Mouse (Mus musculus) monocyte, adult 5-6 weeks (primary cell): ENCODE data around the gene Zpld1. TPM values are rescaled to one million over a fixed set of nuclear protein-coding genes. Genes with fewer than 3 reads are reported as not detected.

Experiments used
- ATAC-seq: fragments of 153-309, 156-312 bp; replicated peaks from 2 replicates; pipeline ENCODE4 v1.8.0; 2017; ENCODE audit warnings: mild to moderate bottlenecking; ENCODE audit not compliant: low TSS enrichment, insufficient number of reproducible peaks, severe bottlenecking, poor library complexity, low FRiP score
- total RNA-seq: library from RNA; stranded (forward); fragments of 200-1000, 200-491, 200-594 nt; gene quantifications from 3 replicates; pipeline ENCODE4 v1.2.3, GENCODE M21; 2017

The Zpld1 gene
- total RNA-seq: not detected in 3 replicates

DNA sequence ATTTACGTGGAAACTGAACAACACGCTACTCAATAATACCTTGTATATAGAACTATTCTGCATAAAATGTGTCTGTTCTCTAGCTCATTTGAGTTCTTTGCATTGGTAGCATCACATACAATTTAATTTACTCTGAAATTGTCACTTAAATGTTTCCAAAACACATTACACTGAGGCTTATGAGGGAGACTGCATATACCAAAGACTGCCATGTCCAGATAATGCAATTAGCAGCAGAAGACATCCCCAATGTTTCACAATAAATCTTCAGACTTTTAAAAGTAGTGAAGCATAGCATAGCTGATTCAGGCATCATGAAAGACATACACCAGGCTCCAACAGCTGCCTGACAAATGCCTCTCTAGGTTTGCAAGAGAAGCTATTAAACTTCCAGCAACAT lies at the start of gene Zpld1:
TSS of gene Zpld1 (minus strand) at position 101 of the 400 bp plus-strand sequence.
- no peak for ATAC-seq

DNA sequence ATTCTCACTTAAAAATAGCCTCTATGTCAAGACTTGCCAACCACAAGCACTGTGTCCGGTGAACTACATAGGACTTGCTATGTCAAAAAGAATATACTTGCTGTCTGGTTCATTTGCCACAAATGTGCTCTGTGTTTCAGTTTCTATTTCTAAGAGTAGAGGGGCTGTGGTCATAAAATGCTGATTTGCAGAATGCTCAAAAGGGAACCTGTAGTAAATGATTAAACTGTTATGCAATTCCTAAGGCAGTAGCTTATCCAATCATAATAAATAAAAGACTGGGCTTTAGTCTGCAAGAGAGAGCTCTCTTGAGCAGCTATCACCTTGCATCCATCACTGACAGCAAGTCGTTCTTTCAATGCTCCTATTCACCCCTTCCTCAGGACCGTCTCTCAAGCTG lies 47.9 kb upstream of the Zpld1 start:
- no peak for ATAC-seq

DNA sequence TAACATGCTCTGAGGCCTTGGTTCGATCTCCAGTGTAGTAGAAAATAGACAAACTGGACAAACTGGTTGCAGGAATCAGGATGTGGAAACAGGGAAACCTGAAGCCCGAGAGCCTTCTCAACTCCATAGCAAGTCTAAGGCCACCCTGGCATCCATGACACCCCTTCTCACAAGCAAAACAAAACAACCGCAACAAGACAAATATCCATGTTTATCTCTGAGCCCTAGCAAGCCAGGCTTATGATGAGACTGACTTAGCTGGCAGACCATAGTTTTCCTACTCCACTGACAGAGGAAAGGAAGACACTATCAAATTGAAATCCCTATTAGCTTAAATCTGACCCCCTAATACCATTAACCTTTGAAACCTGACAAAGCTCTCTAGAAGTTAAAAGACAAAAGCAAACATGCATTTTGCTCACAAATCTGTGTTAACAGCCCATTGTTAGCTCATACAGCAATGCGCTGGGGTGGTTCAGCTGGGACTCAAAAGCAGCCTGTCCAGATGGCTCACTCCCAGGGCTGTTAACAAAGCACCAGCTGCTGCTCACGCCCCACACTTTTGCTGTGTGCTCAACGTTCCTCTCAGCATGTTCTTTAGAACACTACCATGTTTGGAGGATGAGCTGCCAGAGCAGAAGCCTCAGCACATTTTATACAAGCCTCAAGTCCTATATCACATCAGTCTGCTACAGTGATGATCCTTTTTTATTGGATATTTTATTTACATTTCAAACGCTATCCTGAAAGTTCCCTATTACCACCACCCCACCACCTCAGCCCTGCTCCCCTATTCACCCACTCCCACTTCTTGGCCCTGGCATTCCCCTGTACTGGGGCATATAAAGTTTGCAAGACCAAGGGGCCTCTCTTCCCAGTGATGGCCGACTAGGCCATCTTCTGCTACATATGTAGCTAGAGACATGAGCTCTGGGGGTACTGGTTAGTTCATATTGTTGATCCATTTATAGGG lies 24.0 kb upstream of the Zpld1 start:
- no peak for ATAC-seq

DNA sequence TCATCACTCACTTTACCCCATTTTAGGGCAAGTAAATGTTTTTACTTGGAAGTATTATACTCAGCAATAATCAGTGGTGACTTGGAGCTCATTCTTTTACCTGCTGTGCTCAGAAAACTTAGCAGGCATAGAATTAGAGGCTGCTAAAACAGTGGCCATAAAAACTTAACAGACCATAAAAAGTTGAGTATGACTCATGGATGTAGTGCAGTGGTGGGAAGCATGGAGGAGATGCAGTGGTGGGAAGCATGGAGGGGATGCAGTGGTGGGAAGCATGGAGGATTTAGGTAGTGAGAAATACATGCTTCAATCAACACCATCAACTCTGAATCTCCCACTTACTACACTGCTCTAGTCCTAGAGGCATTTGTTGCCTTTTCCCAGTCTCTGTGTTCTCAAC lies 19.2 kb upstream of the Zpld1 start:
- no peak for ATAC-seq

DNA sequence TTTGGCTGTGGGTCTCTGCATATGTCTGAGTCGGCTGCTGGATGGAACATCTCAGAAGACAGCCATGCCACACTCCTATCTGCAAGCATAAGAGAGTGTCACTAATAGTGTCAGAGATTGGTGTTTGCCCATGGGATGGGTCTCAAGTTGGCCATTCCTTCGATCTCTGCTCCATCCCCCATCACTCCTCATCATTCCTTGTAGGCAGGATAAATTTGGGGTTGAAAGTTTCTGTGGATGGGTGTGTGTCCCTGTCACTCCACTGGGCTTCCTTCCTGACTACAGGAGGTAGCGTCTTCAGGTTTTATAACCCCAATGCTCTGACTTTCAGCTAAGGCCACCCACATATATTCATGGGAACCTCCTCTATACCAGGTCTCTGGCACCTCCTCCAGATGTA lies 14.3 kb upstream of the Zpld1 start:
- ATAC-seq: no peak

GRCm38 (mm10) chr16:55282696-55283095 lies 15.1 kb downstream of the Zpld1 start:
- ATAC-seq: no peak

GRCm38 (mm10) chr16:55277447-55277846 lies 20.3 kb downstream of the Zpld1 start:
- ATAC-seq: no peak

GRCm38 (mm10) chr16:55265281-55265680 lies 32.5 kb downstream of the Zpld1 start:
- ATAC-seq: no peak

DNA sequence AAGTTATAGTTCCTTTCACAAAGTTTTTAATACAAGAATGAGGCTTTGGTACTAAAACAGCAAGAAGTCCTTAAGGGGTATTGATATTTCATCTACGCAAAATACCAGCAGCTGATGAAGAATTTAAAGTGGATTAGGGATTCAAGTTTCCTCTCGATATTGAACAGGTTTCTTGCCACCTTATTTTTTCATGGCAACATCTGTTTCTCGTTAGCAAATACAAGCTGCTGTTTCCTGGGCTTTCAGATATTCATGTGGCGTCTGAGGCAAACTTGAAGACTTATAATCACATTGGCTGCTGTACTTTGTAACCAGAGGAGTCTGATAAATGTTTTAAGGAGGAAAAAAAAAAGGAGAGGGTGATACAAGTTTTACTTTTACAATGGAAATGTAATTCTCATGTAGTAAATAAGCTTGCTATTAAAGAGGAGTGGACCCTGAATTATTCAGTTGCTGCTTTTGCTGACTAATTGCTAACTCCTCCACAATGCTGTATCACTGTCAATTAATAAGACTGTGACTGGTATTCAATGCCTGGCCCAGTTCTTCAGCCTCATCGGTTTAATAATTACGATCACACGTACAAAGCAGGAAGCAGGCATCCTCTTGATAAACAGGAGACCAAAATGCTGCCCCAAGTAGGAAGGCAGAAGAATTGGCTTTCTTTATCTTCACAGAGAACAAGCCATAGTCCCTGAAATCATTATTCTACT lies 36.8 kb downstream of the Zpld1 start:
- ATAC-seq: no peak

- ATAC-seq: no peak
These were observed 38.1 kb downstream of the Zpld1 start for GRCm38 (mm10) chr16:55259719-55260118.

DNA sequence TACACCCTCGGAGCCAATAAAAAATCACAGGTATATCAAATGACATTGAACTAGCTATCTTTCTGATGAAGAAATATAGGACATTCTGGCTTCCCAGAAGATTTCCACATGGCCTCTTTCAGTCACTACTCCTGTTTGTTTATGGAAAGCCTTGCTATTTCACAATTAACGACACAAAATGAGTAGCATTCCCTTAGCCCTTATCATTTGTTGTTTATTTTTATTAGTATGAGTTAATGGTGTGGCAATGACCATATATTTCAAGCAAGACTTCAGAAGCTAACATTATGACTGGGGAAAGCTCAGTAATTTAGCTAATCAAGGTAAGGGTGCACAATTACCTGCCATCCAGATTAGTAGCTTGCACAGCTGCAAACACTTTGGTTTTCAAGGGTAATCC lies 56.8 kb downstream of the Zpld1 start:
- no peak for ATAC-seq

DNA sequence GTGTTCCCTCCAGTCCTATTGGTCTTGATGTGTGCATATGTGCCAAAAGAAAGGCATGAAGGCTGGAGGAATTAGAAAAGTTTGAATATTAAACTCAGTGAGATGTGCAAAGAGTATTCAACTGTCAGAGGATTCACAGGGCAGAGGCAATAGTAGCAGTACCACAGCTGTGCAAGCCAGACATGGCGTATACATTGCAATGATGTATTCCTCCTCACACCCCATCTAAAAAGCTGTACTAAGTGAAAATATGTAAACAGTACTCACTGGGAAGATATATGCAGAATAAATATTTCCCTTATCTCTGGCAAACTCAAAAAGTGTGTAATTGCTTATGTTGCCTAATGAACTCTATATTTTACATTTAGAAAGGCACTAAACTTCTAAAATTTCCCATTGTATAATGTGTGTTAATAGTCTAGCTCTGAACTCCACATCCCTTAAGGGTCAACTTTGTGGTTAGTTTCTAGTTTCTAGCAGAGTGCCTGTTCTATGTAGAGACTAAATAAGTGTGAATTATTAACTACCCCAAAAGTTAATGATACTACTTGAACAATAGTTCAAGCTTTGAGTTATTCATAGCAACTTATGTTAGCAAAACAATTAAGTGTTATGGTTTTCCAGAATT lies 68.7 kb downstream of the Zpld1 start:
- no peak for ATAC-seq

DNA sequence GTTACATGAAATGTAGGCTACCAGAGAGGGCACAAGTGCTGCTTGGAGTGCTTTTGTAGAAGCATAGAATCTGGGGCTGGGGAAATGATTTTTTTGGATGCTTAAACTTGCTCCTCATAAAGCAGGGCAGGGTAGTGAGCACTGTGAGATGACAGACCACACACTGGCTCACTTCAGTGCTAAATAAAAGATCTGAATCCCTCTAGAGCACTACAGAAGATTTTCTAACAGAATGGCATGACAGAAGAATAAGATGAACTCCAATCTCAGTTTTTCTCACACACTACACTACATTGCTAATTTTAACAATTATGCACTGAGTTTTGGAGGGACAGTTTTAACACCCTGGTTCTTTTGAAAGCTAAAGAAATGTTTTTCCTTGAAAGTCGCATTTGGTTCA lies 93.8 kb downstream of the Zpld1 start:
- no peak for ATAC-seq

- ATAC-seq: no peak
These were observed 107.4 kb downstream of the Zpld1 start for GRCm38 (mm10) chr16:55190397-55190796.

DNA sequence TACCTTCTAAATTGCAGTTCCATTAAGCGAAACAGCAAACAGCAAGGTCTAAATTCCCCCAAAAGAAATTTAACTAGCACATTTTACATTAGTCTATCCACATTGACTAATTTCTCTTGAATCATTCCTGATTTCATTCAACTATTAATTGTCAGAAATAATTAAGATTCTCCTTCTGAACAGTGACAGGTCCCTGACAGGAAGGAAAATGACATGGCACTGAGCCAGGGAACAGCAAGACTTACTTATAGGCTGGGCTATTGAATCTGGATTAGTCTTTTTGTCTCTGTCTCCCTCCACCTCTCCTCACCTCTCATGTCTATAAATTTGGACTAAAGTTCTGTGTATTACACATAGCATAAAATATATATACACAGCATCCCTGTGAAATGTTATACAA lies 112.4 kb downstream of the Zpld1 start:
- ATAC-seq: no peak
